Mouse (Mus musculus) Patski (cell line): Measurements from ENCODE around the gene Sptan1. TPM values are rescaled to one million over a fixed set of nuclear protein-coding genes. Genes with fewer than 3 reads are reported as not detected.

Experiments
- ATAC-seq: fragments of 100-300 bp; one replicate; pipeline ENCODE4 v1.8.0; 2021
- CTCF ChIA-PET: fragments of 350-600 bp; sonication (Branson Sonifier 250); formaldehyde crosslinking; loops from one replicate; lab custom pipeline; 2022; ENCODE audit warnings: inconsistent platforms; lab: Charles Lee
- POLR2A ChIA-PET: fragments of 350-600 bp; sonication (Branson Sonifier 250); formaldehyde crosslinking; loops from one replicate; lab custom pipeline; 2022; ENCODE audit warnings: antibody characterized with exemption, inconsistent platforms; lab: Charles Lee
- DNase-seq: peaks from one replicate; pipeline ENCODE4 v3.0.0-alpha.2; 2011; ENCODE audit warnings: low read depth, low spot score
- H3K27me3 ChIP-seq: fragments of 371-371 bp; one replicate; pipeline ENCODE4 v1.5.1; 2021
- CTCF ChIP-seq: fragments of 100-300 bp; IDR thresholded peaks from one replicate; pipeline ENCODE4 v1.5.1; 2021
- in situ Hi-C: fragments of 300-500 bp; cut with MboI; formaldehyde crosslinking; loops from 3 replicates; pipeline ENCODE4 v1.11.1; 2018; ENCODE audit warnings: low pct_unique_long_range_greater_than_20kb, mixed read lengths
- polyA plus RNA-seq: library from polyadenylated mRNA; unstranded; gene quantifications from one replicate; pipeline ENCODE4 v1.2.3, GENCODE M21; 2021

The Sptan1 gene
- polyA plus RNA-seq, 1 experiment from 2014 or later: 597 TPM

DNA sequence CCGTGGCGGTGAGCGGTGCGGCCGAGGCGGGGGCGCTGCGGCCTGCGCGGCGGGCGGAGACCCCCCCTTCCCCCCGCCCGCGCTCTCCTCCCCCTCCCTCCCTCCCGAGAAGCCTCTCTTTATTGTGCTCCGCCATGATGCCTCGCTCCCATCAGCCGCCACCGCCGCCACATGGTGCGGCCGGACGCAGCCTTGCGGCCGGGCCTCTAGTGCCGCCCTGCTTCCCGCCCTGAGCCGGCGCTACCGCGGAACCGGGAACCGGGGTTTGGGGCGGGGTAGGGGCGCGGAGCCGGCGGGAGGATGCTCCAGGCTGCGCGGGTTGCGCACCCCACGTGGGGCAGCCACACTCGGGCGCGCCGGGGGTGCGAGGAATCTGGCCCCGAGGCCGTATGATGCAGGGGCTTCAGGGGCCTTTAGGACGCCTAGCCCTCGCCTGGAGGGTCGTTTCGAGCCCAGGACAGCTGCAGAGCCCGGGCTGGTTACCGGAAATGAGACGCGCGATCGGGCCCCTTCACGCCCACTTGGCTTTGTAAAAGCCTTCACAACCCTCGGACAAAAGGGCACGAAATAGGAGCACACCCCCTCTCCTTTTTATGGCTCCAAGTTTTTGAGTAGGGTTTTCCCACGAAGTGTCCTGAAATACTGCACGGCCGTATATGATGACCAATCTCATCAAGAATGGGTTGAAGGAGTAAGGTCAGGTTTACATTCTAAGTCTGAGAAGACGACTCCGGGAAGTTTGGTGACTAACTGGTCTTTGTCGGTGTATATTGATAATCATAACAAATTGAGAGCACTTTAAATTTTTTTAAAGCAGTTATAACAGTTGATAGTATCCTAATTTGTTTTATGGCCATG is 101.9 kb downstream of the Sptan1 start:
- CTCF ChIA-PET: interaction anchor here (1.3 kb wide), 1 partner anchor 25 kb away, joined by 3 read pairs; no protein-coding TSS in a partner anchor
- ATAC-seq (no peak), DNase-seq (no peak)
- no peak for TF ChIP-seq CTCF
- in situ Hi-C loops: no loop called here
- POLR2A ChIA-PET: interaction anchor here (1.0 kb wide), 1 partner anchor 10 kb away, joined by 4 read pairs; the partner anchor contains the start of gene Pkn3
- no peaks in the 10 kb centered on the region for H3K27me3 ChIP-seq

DNA sequence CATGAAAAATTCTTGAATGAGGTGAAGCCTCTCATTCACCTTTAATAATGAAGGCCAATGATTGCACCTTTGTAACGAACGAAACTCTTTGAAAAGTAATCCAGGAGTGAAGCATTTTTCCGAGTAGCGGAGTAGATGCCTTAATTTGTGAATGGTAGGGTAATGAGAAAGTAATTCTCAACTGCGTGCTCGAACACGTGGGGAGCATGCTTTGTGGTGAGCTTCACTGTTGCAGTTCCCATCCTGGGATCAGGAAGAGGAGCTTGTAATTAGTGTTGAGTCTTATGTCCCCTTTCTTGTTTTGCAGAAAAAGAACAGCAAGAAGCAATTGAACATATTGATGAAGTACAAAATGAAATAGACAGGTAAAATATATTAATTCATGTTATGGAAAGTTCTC is 102.6 kb downstream of the Sptan1 start:
- CTCF ChIA-PET: interaction anchor here (1.3 kb wide), 1 partner anchor 26 kb away, joined by 3 read pairs; no protein-coding TSS in a partner anchor
- in situ Hi-C loops: no loop called here
- DNase-seq (no peak), ATAC-seq (no peak)
- no peaks in the 10 kb centered on the region for H3K27me3 ChIP-seq
- no peak for TF ChIP-seq CTCF
- POLR2A ChIA-PET: interaction anchor here (1.0 kb wide), 1 partner anchor 9 kb away, joined by 4 read pairs; the partner anchor contains the start of gene Pkn3

- no peaks in the 10 kb centered on the region for H3K27me3 ChIP-seq
- DNase-seq: no peak
- in situ Hi-C loops: no loop called here
- ChIA-PET CTCF (interaction anchor here (1.2 kb wide), 1 partner anchor 89 kb away, joined by 6 read pairs; no protein-coding TSS in a partner anchor), POLR2A (interaction anchor here (0.5 kb wide), 1 partner anchor 17 kb away, joined by 4 read pairs; no protein-coding TSS in a partner anchor)
- no peak for TF ChIP-seq CTCF
- ATAC-seq: no peak
Measured at GRCm38 (mm10) chr2:30072875-30073274, 107.5 kb downstream of the Sptan1 start.

- ChIA-PET CTCF (interaction anchor here (1.2 kb wide), 1 partner anchor 89 kb away, joined by 6 read pairs; no protein-coding TSS in a partner anchor), POLR2A (interaction anchor here (0.5 kb wide), 1 partner anchor 17 kb away, joined by 4 read pairs; no protein-coding TSS in a partner anchor)
- ATAC-seq (no peak), DNase-seq (no peak)
- no peak for TF ChIP-seq CTCF
- H3K27me3 ChIP-seq: no peaks in the 10 kb centered on the region
- in situ Hi-C loops: no loop called here
Measured at GRCm38 (mm10) chr2:30073285-30073684, 107.9 kb downstream of the Sptan1 start.

DNA sequence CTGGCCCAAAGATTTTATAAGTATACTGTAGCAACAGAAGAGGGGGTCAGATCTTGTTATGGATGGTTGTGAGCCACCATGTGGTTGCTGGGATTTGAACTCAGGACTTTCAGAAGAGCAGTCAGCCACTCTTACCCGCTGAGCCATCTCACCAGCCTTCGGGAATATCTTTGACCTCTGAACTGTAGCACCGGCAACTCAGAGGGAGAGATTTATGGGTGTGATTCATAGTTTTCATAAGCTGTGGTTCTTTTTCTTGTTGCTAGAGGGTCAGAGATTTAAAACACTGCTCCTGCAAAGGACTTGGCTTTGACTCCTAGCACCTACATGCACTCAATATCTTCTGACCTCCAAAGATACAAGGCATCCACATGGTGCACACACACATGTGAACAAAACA is 110.3 kb downstream of the Sptan1 start:
- H3K27me3 ChIP-seq: no peaks in the 10 kb centered on the region
- TF ChIP-seq CTCF: no peak
- no peak for ATAC-seq
- DNase-seq: no peak
- ChIA-PET POLR2A (no interaction called here), CTCF (no interaction called here)
- in situ Hi-C loops: no loop called here

- H3K27me3 ChIP-seq: no peaks in the 10 kb centered on the region
- ChIA-PET POLR2A (no interaction called here), CTCF (interaction anchor here (1.2 kb wide), 1 partner anchor 11 kb away, joined by 5 read pairs; no protein-coding TSS in a partner anchor)
- no peak for TF ChIP-seq CTCF
- DNase-seq (no peak), ATAC-seq (no peak)
- in situ Hi-C loops: no loop called here
Measured at GRCm38 (mm10) chr2:30076439-30076838, 111.1 kb downstream of the Sptan1 start.

- ATAC-seq (no peak), DNase-seq (no peak)
- POLR2A ChIA-PET: interaction anchor here (0.9 kb wide), 1 partner anchor 9 kb away, joined by 4 read pairs; no protein-coding TSS in a partner anchor
- in situ Hi-C loops: no loop called here
- CTCF ChIA-PET: interaction anchor here (0.8 to 1.2 kb wide), 3 partner anchors 10 to 17 kb away, joined by 3 to 5 read pairs (median 3); no protein-coding TSS in a partner anchor
- TF ChIP-seq CTCF: no peak
- H3K27me3 ChIP-seq: no peaks in the 10 kb centered on the region
Measured at GRCm38 (mm10) chr2:30076959-30077358, 111.6 kb downstream of the Sptan1 start.

- H3K27me3 ChIP-seq: no peaks in the 10 kb centered on the region
- no peak for TF ChIP-seq CTCF
- in situ Hi-C loops: no loop called here
- ChIA-PET POLR2A (interaction anchor here (0.9 kb wide), 1 partner anchor 10 kb away, joined by 4 read pairs; no protein-coding TSS in a partner anchor), CTCF (interaction anchor here (0.8 to 1.2 kb wide), 3 partner anchors 10 to 17 kb away, joined by 3 to 5 read pairs (median 3); no protein-coding TSS in a partner anchor)
- ATAC-seq: peak; percentile 57
- no peak for DNase-seq
Measured at GRCm38 (mm10) chr2:30077502-30078348, 112.4 kb downstream of the Sptan1 start, which contains the start of gene Pkn3. Gene Pkn3, plus strand, starts transcription at chr2:30077684.

- ChIA-PET CTCF (interaction anchor here (1.0 kb wide), 1 partner anchor 14 kb away, joined by 3 read pairs; no protein-coding TSS in a partner anchor), POLR2A (no interaction called here)
- no peak for TF ChIP-seq CTCF
- DNase-seq: no peak
- H3K27me3 ChIP-seq: no peaks in the 10 kb centered on the region
- ATAC-seq: no peak
- in situ Hi-C loops: no loop called here
Measured at GRCm38 (mm10) chr2:30078349-30078712, 113.0 kb downstream of the Sptan1 start.

- ChIA-PET POLR2A (no interaction called here), CTCF (interaction anchor here (1.0 kb wide), 1 partner anchor 14 kb away, joined by 3 read pairs; no protein-coding TSS in a partner anchor)
- no peak for TF ChIP-seq CTCF
- DNase-seq (no peak), ATAC-seq (no peak)
- H3K27me3 ChIP-seq: no peaks in the 10 kb centered on the region
- in situ Hi-C loops: no loop called here
Measured at GRCm38 (mm10) chr2:30078760-30079159, 113.4 kb downstream of the Sptan1 start.
